Mouse (Mus musculus) liver, adult 2 months (tissue): ENCODE results near the gene Dyrk1b. TPM values are rescaled to one million over a fixed set of nuclear protein-coding genes. Genes with fewer than 3 reads are reported as not detected.
"Not testable (repeated sequence)": the region's sequence is repeated elsewhere in the genome, so short reads cannot be mapped to it uniquely, and the experiment has no call there.

ENCODE experiments used
- DNase-seq: peaks from one replicate; pipeline ENCODE4 v3.0.0-alpha.2; 2011; ENCODE audit warnings: low read depth, low spot score; ENCODE audit errors: extremely low read depth
- H3K27ac ChIP-seq: fragments of 200-500 bp; replicated peaks from 2 replicates; pipeline ENCODE4 v1.5.1; 2012; ENCODE audit warnings: low read depth, mild to moderate bottlenecking, control low read depth, inconsistent platforms, low read length; ENCODE audit not compliant: insufficient read depth
- H3K27me3 ChIP-seq: fragments of 200-500 bp; 2 replicates; pipeline ENCODE4 v1.6.1; 2012; ENCODE audit warnings: mild to moderate bottlenecking, moderate library complexity, low read length, inconsistent platforms; ENCODE audit not compliant: control insufficient read depth, insufficient read depth
- H3K36me3 ChIP-seq: fragments of 200-500 bp; 2 replicates; pipeline ENCODE4 v1.6.1; 2012; ENCODE audit warnings: low read length, inconsistent platforms; ENCODE audit not compliant: control insufficient read depth, insufficient read depth
- H3K4me1 ChIP-seq: fragments of 200-500 bp; 2 replicates; pipeline ENCODE4 v1.6.1; 2011; ENCODE audit warnings: low read length; ENCODE audit not compliant: control insufficient read depth, insufficient read depth
- H3K4me3 ChIP-seq: fragments of 200-500 bp; 2 replicates; pipeline ENCODE4 v1.5.1; 2011; ENCODE audit warnings: low read depth, mild to moderate bottlenecking, control low read depth, low read length, moderate library complexity; ENCODE audit not compliant: insufficient read depth
- H3K79me2 ChIP-seq: fragments of 200-500 bp; 2 replicates; pipeline ENCODE4 v1.6.1; 2012; ENCODE audit warnings: inconsistent platforms, mild to moderate bottlenecking, low read length, moderate library complexity; ENCODE audit not compliant: control insufficient read depth, insufficient read depth
- H3K9ac ChIP-seq: fragments of 200-500 bp; 2 replicates; pipeline ENCODE4 v1.6.1; 2012; ENCODE audit warnings: low read depth, mild to moderate bottlenecking, control low read depth, inconsistent platforms, low read length
- CTCF ChIP-seq: fragments of 200-500 bp; IDR thresholded peaks from 2 replicates; pipeline ENCODE4 v1.5.1; 2011; ENCODE audit warnings: low read depth, low read length, control low read depth
- POLR2A ChIP-seq: fragments of 200-500 bp; IDR thresholded peaks from 2 replicates; pipeline ENCODE4 v1.6.1; 2011; ENCODE audit warnings: low read length, control low read depth; ENCODE audit not compliant: insufficient read depth; ENCODE audit errors: extremely low read depth
- WGBS: fragments of 180-500 bp; shearing (Covaris S2); methylation state at CpG from one replicate; pipeline ENCODE4 v1.1.7; 2018; 5-methylcytosine and 5-hydroxymethylcytosine counted together
- polyA plus RNA-seq: library from polyadenylated mRNA; depleted of rRNA; stranded (reverse); fragments of >200 nt; gene quantifications from 2 replicates; pipeline ENCODE4 v1.2.3, GENCODE M21; 2012; rRNA removed
- total RNA-seq: library from RNA; depleted of rRNA; stranded (reverse); fragments of >200 nt; gene quantifications from 2 replicates; pipeline ENCODE4 v1.2.3, GENCODE M21; 2014; rRNA removed

The Dyrk1b gene
- total RNA-seq (7.0 and 9.7 TPM in 2 replicates), polyA plus RNA-seq (14.8 and 16.6 TPM in 2 replicates)

GRCm38 (mm10) chr7:28179228-28179627 lies at the start of gene Dyrk1b:
Gene Dyrk1b, plus strand, starts transcription at chr7:28179469.
- WGBS: under 1% methylated on average over 25 of the region's 25 CpGs
- no peaks in the 10 kb centered on the region for H3K27me3 ChIP-seq
- peak within 1 kb of the TSS; percentile 99 for H3K9ac ChIP-seq
- H3K79me2 ChIP-seq: peaks cover 5% of the 10 kb centered on the region; the same call in 1 of the 2 replicates
- peak within 1 kb of the TSS; percentile 92 for H3K4me3 ChIP-seq
- DNase-seq: peak; percentile 93
- peaks cover 17% of the 10 kb centered on the region; the same call in 1 of the 2 replicates for H3K36me3 ChIP-seq
- H3K27ac ChIP-seq: peak within 1 kb of the TSS; percentile 87
- peaks cover 3% of the 10 kb centered on the region; the same call in 1 of the 2 replicates for H3K4me1 ChIP-seq
- TF ChIP-seq POLR2A (no peak), CTCF (no peak)

DNA sequence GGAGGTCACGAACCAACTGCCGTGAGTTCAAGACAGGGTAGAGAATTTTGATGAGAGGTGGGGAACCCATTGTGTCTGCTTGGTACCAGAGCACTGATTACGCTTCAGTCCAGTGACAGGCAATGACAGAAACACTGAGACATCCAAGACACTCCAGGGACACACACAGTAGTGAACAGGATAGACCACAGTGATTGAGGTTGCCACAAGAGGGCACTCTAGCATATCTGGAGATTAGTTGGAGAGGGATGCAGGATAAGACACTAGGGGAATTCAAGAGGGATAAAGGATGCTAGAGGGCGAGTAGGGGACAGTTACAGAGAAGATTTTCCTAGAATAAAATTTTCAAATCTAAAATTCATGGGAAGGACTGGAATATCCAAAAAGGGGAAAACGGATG lies 41.7 kb upstream of the Dyrk1b start:
- no peak for TF ChIP-seq POLR2A
- TF ChIP-seq CTCF: 0 out of 2 replicates have a peak, but pooled peaks have one; percentile 11
- Histone ChIP-seq H3K36me3 (no peaks in the 10 kb centered on the region), H3K4me3 (no peak overlapping the region), H3K27me3 (0 out of 2 replicates have a peak, but pooled peaks cover 2% of the 10 kb centered on the region), H3K27ac (no peak overlapping the region), H3K9ac (no peak overlapping the region), H3K4me1 (no peaks in the 10 kb centered on the region), H3K79me2 (no peaks in the 10 kb centered on the region)
- peak; percentile 16 for DNase-seq
- 53% methylated on average over 5 of the region's 5 CpGs for WGBS

DNA sequence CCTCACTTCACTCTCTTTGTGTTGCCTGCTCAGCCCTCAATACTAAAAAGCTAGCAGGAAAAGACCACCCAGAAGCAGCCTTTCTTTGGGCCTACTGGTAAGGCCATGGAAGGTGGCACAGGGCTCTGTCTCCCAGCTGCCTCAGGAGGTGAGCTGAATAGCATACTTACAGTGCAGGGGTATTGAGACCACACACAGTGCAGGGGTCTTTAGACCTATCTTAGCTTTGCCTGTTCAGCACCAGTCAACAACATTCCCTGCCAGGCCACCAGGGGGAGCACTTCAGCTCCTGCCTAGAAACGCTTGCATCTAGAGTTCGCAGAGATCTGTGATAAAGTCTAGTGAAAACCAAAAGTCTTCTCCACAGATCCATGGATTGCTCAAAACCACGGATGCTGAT lies 31.0 kb upstream of the Dyrk1b start:
- Histone ChIP-seq H3K4me1 (no peaks in the 10 kb centered on the region), H3K36me3 (no peaks in the 10 kb centered on the region), H3K4me3 (no peak overlapping the region), H3K27me3 (no peaks in the 10 kb centered on the region), H3K9ac (no peak overlapping the region), H3K27ac (no peak overlapping the region), H3K79me2 (no peaks in the 10 kb centered on the region)
- peak; percentile 43 for DNase-seq
- 6% methylated on average over 3 of the region's 3 CpGs for WGBS
- TF ChIP-seq POLR2A (no peak), CTCF (peak; percentile 90)

- no peaks in the 10 kb centered on the region for H3K36me3 ChIP-seq
- H3K27me3 ChIP-seq: no peaks in the 10 kb centered on the region
- TF ChIP-seq CTCF: no peak
- no peak for TF ChIP-seq POLR2A
- no peak for DNase-seq
- H3K4me3 ChIP-seq: no peak overlapping the region
- WGBS: 79% methylated on average over 1 of the region's 1 CpGs
- no peaks in the 10 kb centered on the region for H3K79me2 ChIP-seq
- H3K27ac ChIP-seq: no peak overlapping the region
- no peaks in the 10 kb centered on the region for H3K4me1 ChIP-seq
- H3K9ac ChIP-seq: no peak overlapping the region
Observed at GRCm38 (mm10) chr7:28149841-28150240, 29.4 kb upstream of the Dyrk1b start.

DNA sequence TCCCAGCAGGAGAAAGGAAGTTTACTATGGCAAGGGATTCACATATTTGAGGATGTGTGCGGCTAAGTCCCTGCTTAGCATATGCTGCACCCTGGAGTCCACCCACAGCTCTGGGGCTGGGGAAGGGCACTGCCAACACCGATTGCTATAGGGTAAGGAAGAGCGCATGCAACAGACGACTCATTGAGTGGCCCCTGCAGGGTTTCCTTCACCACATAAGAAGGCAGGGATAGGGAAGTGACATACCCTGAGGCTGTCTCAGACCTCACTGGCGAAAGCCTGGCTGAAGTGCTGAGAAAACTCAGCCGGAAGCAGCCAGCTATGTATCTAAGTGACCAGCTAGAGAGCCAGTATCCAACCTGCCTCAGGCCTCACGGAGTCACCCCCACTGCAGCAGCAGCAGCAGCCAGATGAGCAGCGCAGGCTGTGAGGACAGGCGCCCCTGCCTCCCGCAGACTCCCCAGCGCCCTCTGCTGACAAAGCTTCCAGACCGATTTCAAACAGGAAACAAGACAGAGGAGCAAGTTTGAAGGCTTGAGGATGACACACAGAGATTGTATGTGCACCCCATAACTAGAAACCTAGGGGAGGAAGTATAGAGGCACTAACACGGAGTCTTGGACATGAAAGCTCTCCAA lies 27.6 kb upstream of the Dyrk1b start:
- Histone ChIP-seq H3K4me1 (no peaks in the 10 kb centered on the region), H3K4me3 (no peak overlapping the region), H3K27ac (no peak overlapping the region), H3K36me3 (no peaks in the 10 kb centered on the region), H3K79me2 (no peaks in the 10 kb centered on the region), H3K9ac (no peak overlapping the region), H3K27me3 (no peaks in the 10 kb centered on the region)
- DNase-seq: no peak
- TF ChIP-seq POLR2A (no peak), CTCF (peak; percentile 65)
- WGBS: 20% methylated on average over 13 of the region's 13 CpGs

DNA sequence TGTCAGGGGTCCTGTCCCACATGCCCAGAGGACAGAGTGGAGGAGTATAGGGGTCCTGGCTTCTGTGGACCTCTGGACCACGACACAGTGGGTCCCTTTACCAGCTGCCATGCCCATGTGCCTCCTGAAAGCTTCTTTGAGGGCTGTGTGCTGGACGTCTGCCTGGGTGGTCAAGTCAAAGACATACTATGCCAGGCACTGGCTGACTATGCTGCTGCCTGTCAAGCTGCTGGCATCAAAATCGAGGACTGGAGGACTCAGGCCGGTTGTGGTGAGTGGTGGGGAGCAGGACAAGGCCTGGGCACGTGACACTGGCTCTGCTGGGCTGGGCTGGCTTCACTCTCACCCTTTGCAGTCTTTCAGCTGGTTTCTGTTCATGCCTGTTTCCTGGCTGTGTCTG lies 25.7 kb upstream of the Dyrk1b start:
- H3K4me3 ChIP-seq, H3K27me3 ChIP-seq, H3K27ac ChIP-seq, H3K4me1 ChIP-seq, H3K79me2 ChIP-seq, DNase-seq, H3K36me3 ChIP-seq, H3K9ac ChIP-seq: not testable (repeated sequence)
- 33% methylated on average over 5 of the region's 5 CpGs for WGBS
